Mouse (Mus musculus): ENCODE measurements around the gene Rnf135. TPM values are rescaled to one million over a fixed set of nuclear protein-coding genes. Genes with fewer than 3 reads are reported as not detected.
A peak's percentile ranks its signal among the peaks of the same experiment; 100 is the strongest.

The Rnf135 gene
- polyA plus RNA-seq, 1 experiment: 5.1 TPM

DNA sequence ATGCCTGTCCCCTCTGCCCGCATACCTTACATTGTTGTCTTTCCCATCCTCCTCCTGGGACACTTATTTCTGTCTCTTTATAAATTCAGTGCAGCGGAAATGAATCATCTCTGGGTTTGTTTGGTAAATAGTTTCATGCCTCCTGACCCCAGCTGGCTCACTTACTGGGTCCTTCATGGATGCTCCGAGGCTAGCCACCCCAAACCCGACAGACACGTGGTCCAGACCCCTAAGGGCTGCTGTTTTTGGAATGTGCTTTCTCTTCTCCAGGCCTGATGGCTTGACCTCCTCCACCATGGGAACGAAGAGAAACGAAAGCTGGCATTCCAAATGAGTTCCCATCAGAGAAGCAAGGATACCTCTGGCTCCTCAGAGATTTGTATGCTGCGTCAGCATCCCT, 31.3 kb upstream of the Rnf135 start:
- no peaks in the 10 kb centered on the region for H3K36me3 ChIP-seq (ENCODE audit: control insufficient read depth, insufficient read depth)
- no peak overlapping the region for H3ac ChIP-seq (ENCODE audit: control insufficient read depth, insufficient read length)
- no peaks in the 10 kb centered on the region for H3K79me2 ChIP-seq (ENCODE audit: control insufficient read depth, insufficient read depth)
- H3K4me3 ChIP-seq: no peak overlapping the region
- no peaks in the 10 kb centered on the region for H3K27me3 ChIP-seq (ENCODE audit: control insufficient read depth, insufficient read depth, insufficient read length)
- no peak overlapping the region for H3K4me2 ChIP-seq (ENCODE audit: low read depth)
- no peak for TF ChIP-seq TCF12 (IDR thresholded peaks at IDR 0.05; ENCODE audit: insufficient read depth, poor library complexity, severe bottlenecking)
- no peak for TF ChIP-seq E2F4 (IDR thresholded peaks at IDR 0.05; ENCODE audit: insufficient read depth)
- no peak for TF ChIP-seq TCF3 (IDR thresholded peaks at IDR 0.05; ENCODE audit: insufficient read length, low read depth)
- no peak for TF ChIP-seq MAX (IDR thresholded peaks at IDR 0.05; ENCODE audit: low read depth)
- TF ChIP-seq REST (IDR thresholded peaks at IDR 0.05; ENCODE audit: insufficient read depth, insufficient read length): no peak
- no peak for TF ChIP-seq CEBPB (IDR thresholded peaks at IDR 0.05; ENCODE audit: insufficient read depth, poor library complexity, severe bottlenecking)
- TF ChIP-seq MYOG (IDR thresholded peaks at IDR 0.05; ENCODE audit: control insufficient read depth in 1 of 3, insufficient read depth in 1 of 3, insufficient read length in 2 of 3, low read depth in 2 of 3): no peak
- no peak for TF ChIP-seq POLR2A (IDR thresholded peaks at IDR 0.05; ENCODE audit: insufficient read length, low read depth)
- TF ChIP-seq MYOD1 (IDR thresholded peaks at IDR 0.05; ENCODE audit: control insufficient read depth in 1 of 3, insufficient read length in 2 of 3, low read depth in 2 of 3): no peak
- TF ChIP-seq USF1 (IDR thresholded peaks at IDR 0.05; ENCODE audit: low read depth): no peak
- TF ChIP-seq POLR2AphosphoS2 (IDR thresholded peaks at IDR 0.05; ENCODE audit: insufficient read length, low read depth): no peak
- no peak for TF ChIP-seq SRF (IDR thresholded peaks at IDR 0.05; ENCODE audit: control insufficient read depth, insufficient read length, low read depth)

DNA sequence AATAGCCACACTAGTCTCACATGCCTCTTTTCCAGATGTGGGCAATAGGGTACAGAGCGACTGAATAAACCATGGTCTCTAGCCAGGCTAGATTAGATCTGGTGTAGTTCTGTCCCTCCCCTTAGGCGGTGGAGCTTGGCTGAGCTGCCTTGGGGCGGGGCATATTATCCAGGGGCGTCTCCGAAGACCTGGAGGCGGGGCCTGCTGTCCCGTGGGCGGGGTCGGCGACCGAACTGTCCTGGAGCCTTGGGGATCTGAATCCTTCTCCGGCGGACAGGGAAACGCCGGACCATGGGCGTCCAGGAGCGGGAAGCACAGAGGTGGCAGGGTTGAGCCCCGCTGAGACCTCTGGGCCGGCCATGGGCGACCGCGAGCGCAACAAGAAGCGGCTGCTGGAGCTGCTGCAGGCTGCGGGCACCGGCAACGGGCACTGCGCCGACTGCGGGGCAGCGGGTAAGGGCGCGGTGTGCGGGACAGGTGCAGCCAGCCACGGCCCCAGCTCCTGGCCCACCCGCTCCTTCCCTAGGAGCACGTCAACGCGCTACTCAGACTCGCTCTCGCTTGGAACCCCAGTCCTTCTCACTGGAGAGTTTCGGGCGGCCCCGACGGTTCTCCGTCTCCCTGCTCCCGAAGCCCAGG, 29.7 kb upstream of the Rnf135 start, which contains the start of gene Adap2:
Gene Adap2, plus strand, starts transcription at position 249 of the 639 bp plus-strand sequence.
- TF ChIP-seq MYOD1 (IDR thresholded peaks at IDR 0.05; ENCODE audit: control insufficient read depth in 1 of 3, insufficient read length in 2 of 3, low read depth in 2 of 3) (peak in 1 of 3 experiments; percentile 58), USF1 (IDR thresholded peaks at IDR 0.05; ENCODE audit: low read depth) (no peak), MYOG (IDR thresholded peaks at IDR 0.05; ENCODE audit: control insufficient read depth in 1 of 3, insufficient read depth in 1 of 3, insufficient read length in 2 of 3, low read depth in 2 of 3) (no peak)
- Histone ChIP-seq H3K27me3 (ENCODE audit: control insufficient read depth, insufficient read depth, insufficient read length) (no peaks in the 10 kb centered on the region), H3ac (ENCODE audit: control insufficient read depth, insufficient read length) (no peak within 1 kb of the TSS), H3K36me3 (ENCODE audit: control insufficient read depth, insufficient read depth) (no peaks in the 10 kb centered on the region), H3K4me3 (no peak within 1 kb of the TSS), H3K4me2 (ENCODE audit: low read depth) (no peak within 1 kb of the TSS), H3K79me2 (ENCODE audit: control insufficient read depth, insufficient read depth) (no peaks in the 10 kb centered on the region)

DNA sequence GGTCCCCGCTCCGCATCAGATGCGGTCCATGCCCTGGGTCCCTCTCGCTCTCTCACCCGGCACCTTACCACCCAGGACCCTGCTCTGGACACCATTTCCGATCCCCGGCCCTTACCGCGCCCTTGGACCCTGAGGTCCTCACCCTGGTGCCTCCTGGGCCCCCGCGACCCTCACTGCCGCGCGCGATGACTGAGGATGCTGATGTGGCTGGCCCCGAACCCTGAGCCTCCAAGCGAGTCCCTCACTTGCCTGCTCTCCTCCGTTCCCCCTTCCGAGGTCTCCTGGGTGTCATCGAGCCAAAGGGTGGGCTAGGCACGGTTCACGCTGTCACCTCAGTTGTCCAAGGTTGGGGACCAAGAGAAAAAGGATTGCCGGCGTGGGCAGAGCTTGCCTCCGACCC, 29.1 kb upstream of the Rnf135 start:
- Histone ChIP-seq H3ac (ENCODE audit: control insufficient read depth, insufficient read length) (no peak overlapping the region), H3K4me2 (ENCODE audit: low read depth) (no peak overlapping the region), H3K79me2 (ENCODE audit: control insufficient read depth, insufficient read depth) (no peaks in the 10 kb centered on the region), H3K4me3 (no peak overlapping the region), H3K27me3 (ENCODE audit: control insufficient read depth, insufficient read depth, insufficient read length) (no peaks in the 10 kb centered on the region), H3K36me3 (ENCODE audit: control insufficient read depth, insufficient read depth) (no peaks in the 10 kb centered on the region)
- no peak for TF ChIP-seq E2F4 (IDR thresholded peaks at IDR 0.05; ENCODE audit: insufficient read depth)
- TF ChIP-seq POLR2AphosphoS2 (IDR thresholded peaks at IDR 0.05; ENCODE audit: insufficient read length, low read depth): no peak
- TF ChIP-seq MYOG (IDR thresholded peaks at IDR 0.05; ENCODE audit: control insufficient read depth in 1 of 3, insufficient read depth in 1 of 3, insufficient read length in 2 of 3, low read depth in 2 of 3): no peak
- TF ChIP-seq SRF (IDR thresholded peaks at IDR 0.05; ENCODE audit: control insufficient read depth, insufficient read length, low read depth): no peak
- no peak for TF ChIP-seq CEBPB (IDR thresholded peaks at IDR 0.05; ENCODE audit: insufficient read depth, poor library complexity, severe bottlenecking)
- TF ChIP-seq MYOD1 (IDR thresholded peaks at IDR 0.05; ENCODE audit: control insufficient read depth in 1 of 3, insufficient read length in 2 of 3, low read depth in 2 of 3): no peak
- no peak for TF ChIP-seq REST (IDR thresholded peaks at IDR 0.05; ENCODE audit: insufficient read depth, insufficient read length)
- TF ChIP-seq USF1 (IDR thresholded peaks at IDR 0.05; ENCODE audit: low read depth): no peak
- TF ChIP-seq POLR2A (IDR thresholded peaks at IDR 0.05; ENCODE audit: insufficient read length, low read depth): no peak
- TF ChIP-seq TCF3 (IDR thresholded peaks at IDR 0.05; ENCODE audit: insufficient read length, low read depth): no peak
- no peak for TF ChIP-seq MAX (IDR thresholded peaks at IDR 0.05; ENCODE audit: low read depth)
- no peak for TF ChIP-seq TCF12 (IDR thresholded peaks at IDR 0.05; ENCODE audit: insufficient read depth, poor library complexity, severe bottlenecking)

DNA sequence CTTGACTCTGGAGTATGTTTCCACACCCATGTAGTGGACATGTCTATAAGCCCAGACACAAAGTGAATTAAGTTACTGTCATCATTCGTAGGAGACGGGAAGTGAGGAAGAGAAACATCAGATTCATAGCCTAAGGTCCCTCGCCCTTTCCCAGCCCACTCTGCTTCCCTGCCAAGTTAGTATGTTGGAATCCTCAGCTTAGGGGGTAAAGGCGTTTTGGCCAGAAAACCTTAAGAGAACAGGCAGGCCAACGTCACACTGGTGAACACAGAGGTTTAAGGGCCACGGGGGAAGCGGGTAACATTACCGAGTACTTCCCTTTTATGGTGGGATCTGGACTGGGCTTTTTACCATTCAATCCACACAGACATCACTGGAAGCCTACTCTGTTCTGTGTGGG, 28.1 kb upstream of the Rnf135 start:
- Histone ChIP-seq H3K4me2 (ENCODE audit: low read depth) (no peak overlapping the region), H3ac (ENCODE audit: control insufficient read depth, insufficient read length) (no peak overlapping the region), H3K4me3 (no peak overlapping the region), H3K79me2 (ENCODE audit: control insufficient read depth, insufficient read depth) (no peaks in the 10 kb centered on the region), H3K36me3 (ENCODE audit: control insufficient read depth, insufficient read depth) (no peaks in the 10 kb centered on the region), H3K27me3 (ENCODE audit: control insufficient read depth, insufficient read depth, insufficient read length) (no peaks in the 10 kb centered on the region)
- TF ChIP-seq POLR2A (IDR thresholded peaks at IDR 0.05; ENCODE audit: insufficient read length, low read depth): no peak
- TF ChIP-seq MYOG (IDR thresholded peaks at IDR 0.05; ENCODE audit: control insufficient read depth in 1 of 3, insufficient read depth in 1 of 3, insufficient read length in 2 of 3, low read depth in 2 of 3): no peak
- TF ChIP-seq REST (IDR thresholded peaks at IDR 0.05; ENCODE audit: insufficient read depth, insufficient read length): no peak
- TF ChIP-seq E2F4 (IDR thresholded peaks at IDR 0.05; ENCODE audit: insufficient read depth): no peak
- no peak for TF ChIP-seq POLR2AphosphoS2 (IDR thresholded peaks at IDR 0.05; ENCODE audit: insufficient read length, low read depth)
- no peak for TF ChIP-seq MYOD1 (IDR thresholded peaks at IDR 0.05; ENCODE audit: control insufficient read depth in 1 of 3, insufficient read length in 2 of 3, low read depth in 2 of 3)
- no peak for TF ChIP-seq SRF (IDR thresholded peaks at IDR 0.05; ENCODE audit: control insufficient read depth, insufficient read length, low read depth)
- TF ChIP-seq TCF12 (IDR thresholded peaks at IDR 0.05; ENCODE audit: insufficient read depth, poor library complexity, severe bottlenecking): no peak

DNA sequence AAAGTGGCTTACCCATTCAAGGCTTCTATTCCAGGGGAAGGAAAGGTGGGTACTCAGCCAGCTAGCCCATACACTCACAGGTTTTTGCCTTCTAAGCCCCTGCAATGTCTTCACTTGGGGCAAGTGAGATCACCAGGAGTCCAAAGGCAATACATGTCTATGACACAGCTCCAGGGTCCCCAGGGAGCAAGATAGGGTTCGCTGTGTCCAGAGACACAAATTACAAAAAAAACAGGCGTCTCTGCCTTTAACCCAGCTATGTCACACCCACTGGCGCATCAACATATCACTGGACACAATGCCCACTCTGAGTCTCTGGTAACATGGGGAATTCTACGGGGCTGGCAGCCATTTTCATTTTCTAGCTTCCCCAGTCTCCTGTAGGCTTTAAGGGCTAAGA, 27.7 kb upstream of the Rnf135 start:
- TF ChIP-seq REST (IDR thresholded peaks at IDR 0.05; ENCODE audit: insufficient read depth, insufficient read length) (no peak), CEBPB (IDR thresholded peaks at IDR 0.05; ENCODE audit: insufficient read depth, poor library complexity, severe bottlenecking) (no peak), USF1 (IDR thresholded peaks at IDR 0.05; ENCODE audit: low read depth) (no peak), POLR2AphosphoS2 (IDR thresholded peaks at IDR 0.05; ENCODE audit: insufficient read length, low read depth) (no peak), E2F4 (IDR thresholded peaks at IDR 0.05; ENCODE audit: insufficient read depth) (no peak), MAX (IDR thresholded peaks at IDR 0.05; ENCODE audit: low read depth) (no peak), MYOD1 (IDR thresholded peaks at IDR 0.05; ENCODE audit: control insufficient read depth in 1 of 3, insufficient read length in 2 of 3, low read depth in 2 of 3) (no peak), TCF3 (IDR thresholded peaks at IDR 0.05; ENCODE audit: insufficient read length, low read depth) (no peak), TCF12 (IDR thresholded peaks at IDR 0.05; ENCODE audit: insufficient read depth, poor library complexity, severe bottlenecking) (no peak), MYOG (IDR thresholded peaks at IDR 0.05; ENCODE audit: control insufficient read depth in 1 of 3, insufficient read depth in 1 of 3, insufficient read length in 2 of 3, low read depth in 2 of 3) (no peak), POLR2A (IDR thresholded peaks at IDR 0.05; ENCODE audit: insufficient read length, low read depth) (no peak), SRF (IDR thresholded peaks at IDR 0.05; ENCODE audit: control insufficient read depth, insufficient read length, low read depth) (no peak)
- H3K79me2 ChIP-seq (ENCODE audit: control insufficient read depth, insufficient read depth): no peaks in the 10 kb centered on the region
- no peak overlapping the region for H3K4me2 ChIP-seq (ENCODE audit: low read depth)
- no peaks in the 10 kb centered on the region for H3K27me3 ChIP-seq (ENCODE audit: control insufficient read depth, insufficient read depth, insufficient read length)
- H3K4me3 ChIP-seq: no peak overlapping the region
- no peak overlapping the region for H3ac ChIP-seq (ENCODE audit: control insufficient read depth, insufficient read length)
- no peaks in the 10 kb centered on the region for H3K36me3 ChIP-seq (ENCODE audit: control insufficient read depth, insufficient read depth)
